Mouse (Mus musculus) heart, postnatal 36 days (tissue): ENCODE results near the gene Noxa1. TPM values are rescaled to one million over a fixed set of nuclear protein-coding genes. Genes with fewer than 3 reads are reported as not detected.

Experiments used
- DNase-seq, 2 experiments: peaks; one replicate each; pipeline ENCODE4 v3.0.0; 2021 to 2022
- intact Hi-C: fragments of 180-260 bp; cut with DNase I; formaldehyde crosslinking; loops from one replicate; pipeline ENCODE4 v1.15.1; 2025
- total RNA-seq, 2 experiments: library from RNA; stranded (reverse); gene quantifications; 2 replicates each; pipeline ENCODE4 v1.2.3; 2021

The Noxa1 gene
- total RNA-seq, result not detected

DNA sequence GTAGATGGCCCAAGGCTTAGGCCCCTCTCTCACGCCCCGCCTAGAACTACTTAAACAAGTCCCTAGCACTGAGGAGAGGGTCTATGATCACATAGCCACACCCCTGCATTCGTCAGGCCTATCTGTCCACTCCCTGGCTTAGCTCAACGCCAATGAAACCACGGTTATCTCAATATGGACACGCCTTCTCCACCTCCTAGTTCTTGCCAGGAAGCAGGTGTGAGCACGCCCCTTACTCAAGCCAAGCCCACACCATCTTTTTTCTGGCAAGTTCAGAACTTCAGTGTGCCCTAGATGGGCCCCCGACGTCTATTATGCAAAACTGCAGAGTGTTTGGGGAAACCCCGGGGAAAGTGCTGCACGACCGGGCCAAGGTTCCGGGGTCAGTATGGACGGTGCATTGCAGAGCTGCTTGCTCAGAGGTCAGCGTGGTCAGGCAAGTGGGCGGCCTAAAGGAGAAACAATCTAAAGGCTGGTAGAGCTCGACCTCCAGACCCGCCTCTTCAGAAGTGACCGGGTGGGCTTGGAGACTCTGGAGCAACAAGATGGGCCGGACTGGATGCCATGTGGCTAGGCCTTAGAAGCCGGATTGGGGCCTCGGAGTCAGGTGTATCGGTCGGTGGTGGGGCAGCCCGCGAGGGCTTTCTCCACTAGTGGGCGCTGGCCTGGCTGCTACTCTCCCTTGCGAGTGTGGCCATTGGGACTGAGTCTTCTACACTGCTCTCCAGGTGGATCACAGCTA is at the start of gene Noxa1:
Gene Noxa1 (minus strand): TSS at position 41 of the 742 bp plus-strand sequence.
- intact Hi-C loops, result no loop called here

DNA sequence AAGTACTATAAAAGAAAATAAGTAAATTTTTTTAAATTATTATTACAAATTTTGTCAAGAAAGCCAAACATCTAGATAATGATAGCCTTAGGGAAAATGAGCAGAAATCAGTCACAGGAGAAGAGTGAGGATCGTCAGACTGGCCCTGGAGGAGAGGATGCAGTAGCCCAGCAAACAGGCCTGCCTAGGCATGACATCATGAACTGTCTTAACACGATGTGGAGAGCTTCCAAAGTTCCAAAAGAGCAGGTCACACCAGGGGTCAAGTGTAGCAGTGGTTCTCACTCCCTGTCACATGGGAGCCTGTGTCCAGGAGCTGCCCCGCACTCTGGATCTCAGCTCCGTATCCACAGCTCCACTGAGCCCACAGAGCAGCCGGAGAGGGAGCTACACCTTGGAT is 47.0 kb upstream of the Noxa1 start:
- DNase-seq, result no peak
- intact Hi-C loops, result loop anchor here (5.0 kb wide), 1 partner anchor 40 kb away; the partner anchor contains the start of gene Nrarp

More for the DNA sequence above, at the start of gene Noxa1:
- no peak for DNase-seq

DNA sequence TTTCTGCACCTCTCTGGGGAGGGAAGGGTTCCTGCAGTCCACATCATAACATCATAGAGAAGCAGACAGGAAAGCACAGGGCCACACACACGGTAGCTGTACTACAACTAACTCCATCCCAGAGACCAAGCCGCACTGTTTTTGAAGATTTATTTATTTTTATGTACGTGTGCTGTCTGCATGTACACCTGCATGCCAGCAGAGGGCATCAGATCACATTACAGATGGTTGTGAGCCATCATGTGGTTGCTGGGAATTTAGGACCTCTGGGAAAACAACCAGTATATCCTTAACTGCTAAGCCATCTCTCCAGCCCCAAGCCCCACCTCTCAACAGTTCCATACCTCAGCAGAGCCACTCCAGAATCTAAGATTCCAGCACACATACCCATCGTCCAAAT is 46.2 kb upstream of the Noxa1 start:
- intact Hi-C loops, result loop anchor here (5.0 kb wide), 1 partner anchor 41 kb away; the partner anchor contains the start of gene Nrarp
- no peak for DNase-seq

DNA sequence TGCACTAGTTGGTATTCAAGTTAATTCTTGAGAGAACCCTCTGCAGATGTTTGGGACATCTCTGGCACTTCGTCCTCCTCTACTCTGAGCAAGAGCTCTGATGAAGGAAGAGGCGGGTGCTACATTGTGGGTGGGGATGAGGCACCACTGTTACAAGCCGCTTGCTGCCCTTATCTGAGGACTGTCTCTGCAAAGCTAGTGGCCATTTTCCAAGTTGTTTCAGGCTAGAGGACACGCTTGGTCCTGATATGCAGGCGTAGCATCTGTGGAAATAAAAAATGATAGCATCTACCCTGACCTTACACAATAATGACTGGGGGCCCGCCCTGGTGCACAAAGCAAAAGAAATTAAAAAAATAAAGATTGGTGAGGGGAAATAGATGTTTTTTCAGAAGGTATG is 42.9 kb upstream of the Noxa1 start:
- DNase-seq, result no peak

DNA sequence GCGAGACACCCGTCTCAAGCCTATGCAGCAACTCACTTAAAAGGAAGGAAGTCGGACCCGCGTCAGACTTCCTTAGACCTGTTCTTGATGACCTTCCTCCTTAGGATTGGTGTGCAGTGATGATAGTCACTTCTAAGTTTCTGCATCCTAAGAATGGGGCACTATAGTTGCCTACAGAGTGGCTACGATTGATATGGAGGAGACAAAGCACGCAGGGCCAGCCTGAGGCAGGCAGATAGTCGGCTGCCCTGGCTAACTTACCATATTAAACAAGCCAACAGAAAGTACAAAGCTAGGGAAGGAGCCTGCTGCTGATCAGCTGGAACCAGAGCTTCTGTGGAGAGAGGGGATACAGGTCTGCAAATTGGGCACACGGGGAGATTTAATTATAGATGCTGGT is 36.7 kb upstream of the Noxa1 start:
- intact Hi-C loops, result no loop called here
- no peak for DNase-seq

More for the DNA sequence above, 42.9 kb upstream of the Noxa1 start:
- intact Hi-C loops, result no loop called here

DNA sequence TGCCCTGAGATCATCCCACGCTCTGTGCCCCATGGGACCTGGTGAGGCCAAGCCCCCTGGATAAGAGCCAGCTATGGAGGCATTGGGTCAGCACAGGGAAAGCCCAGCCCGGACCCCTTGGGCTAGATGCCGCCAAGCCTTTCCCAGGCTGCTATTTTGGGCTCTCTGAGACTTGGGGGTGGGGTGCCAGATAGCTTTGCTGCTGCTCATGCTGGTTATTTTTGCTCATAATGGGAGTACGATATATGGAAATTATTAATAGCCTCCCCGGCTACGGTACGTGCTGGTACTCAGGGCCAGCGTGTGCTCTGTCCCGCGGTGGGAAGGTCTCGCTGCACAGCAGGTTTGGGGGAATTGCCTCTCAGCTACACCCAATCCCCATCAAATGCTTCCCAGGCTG is 33.1 kb upstream of the Noxa1 start:
- intact Hi-C loops, result loop anchor here (5.0 kb wide), 1 partner anchor 164 kb away; no protein-coding TSS in a partner anchor
- DNase-seq, result peak; percentile 34 to 53

DNA sequence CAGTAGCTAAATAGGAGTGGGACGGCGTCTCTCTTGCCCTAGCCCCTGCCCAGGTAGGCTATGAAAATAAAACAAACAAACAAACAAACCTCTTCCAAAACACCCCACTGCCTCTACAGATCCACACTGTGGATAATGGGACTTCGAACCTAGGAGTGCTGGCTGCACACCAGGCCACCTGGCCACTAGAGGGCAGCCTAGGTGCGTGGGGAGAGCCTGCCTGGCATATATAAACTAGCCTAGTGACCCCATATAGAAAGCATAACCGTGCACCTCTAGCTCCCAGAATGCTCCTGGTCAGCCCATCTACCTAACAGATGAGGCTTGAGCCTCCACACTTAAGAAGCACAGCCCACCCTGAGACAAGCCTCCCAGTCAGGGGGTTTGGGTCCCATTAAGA is 32.3 kb upstream of the Noxa1 start:
- intact Hi-C loops, result loop anchor here (1.0 to 5.0 kb wide), 4 partner anchors 30 to 165 kb away; no protein-coding TSS in a partner anchor
- DNase-seq, result peak; percentile 76 to 81

DNA sequence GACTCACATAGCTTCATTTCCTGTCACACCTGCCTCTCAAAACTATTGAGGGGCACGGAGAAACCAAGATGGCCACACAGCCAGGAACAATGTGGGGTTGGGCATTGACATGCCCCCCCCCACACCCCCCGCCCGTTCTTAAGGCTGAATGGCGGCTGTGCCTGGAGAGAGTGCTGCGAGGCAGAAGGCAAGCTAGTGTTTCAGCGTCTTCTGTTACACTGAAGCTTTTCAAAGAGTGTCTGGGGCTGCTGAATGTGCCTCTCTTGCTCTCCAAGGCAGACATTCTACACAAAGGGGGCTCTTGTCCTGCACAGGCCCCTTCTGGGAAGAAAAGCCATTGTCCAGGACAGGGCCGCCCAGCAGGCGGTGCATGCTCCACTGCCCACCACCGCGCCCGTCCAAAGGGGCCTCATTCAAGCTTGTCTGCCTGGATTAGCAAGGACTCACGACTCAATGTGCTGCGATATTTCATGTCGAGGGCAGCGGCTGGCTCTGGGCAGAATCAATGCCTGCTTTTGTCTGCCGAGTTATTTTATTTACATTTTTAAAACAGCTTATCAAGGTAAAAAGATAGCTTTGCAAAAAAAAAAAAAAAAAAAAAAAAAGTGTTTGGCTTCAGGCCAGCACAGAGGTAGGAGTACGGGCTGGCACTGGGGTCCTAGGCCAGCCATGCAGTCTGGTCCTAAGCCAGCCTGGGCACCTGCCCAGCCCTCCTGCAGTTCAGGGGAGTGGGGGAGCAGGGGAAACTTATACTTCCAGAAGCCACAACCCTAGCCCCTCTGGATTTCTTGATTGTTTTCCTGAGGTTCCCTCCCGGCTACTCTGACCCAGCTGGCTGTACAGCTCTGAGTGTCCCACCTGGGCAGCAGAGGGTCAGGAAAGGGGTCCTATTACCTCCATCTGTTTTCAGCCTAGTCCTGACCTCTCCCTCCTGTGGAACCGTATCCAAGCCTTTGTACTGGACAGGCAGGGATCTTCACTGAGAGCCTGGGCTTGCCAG is 31.4 kb upstream of the Noxa1 start:
- intact Hi-C loops, result loop anchor here (1.0 to 5.0 kb wide), 4 partner anchors 31 to 166 kb away; no protein-coding TSS in a partner anchor

DNA sequence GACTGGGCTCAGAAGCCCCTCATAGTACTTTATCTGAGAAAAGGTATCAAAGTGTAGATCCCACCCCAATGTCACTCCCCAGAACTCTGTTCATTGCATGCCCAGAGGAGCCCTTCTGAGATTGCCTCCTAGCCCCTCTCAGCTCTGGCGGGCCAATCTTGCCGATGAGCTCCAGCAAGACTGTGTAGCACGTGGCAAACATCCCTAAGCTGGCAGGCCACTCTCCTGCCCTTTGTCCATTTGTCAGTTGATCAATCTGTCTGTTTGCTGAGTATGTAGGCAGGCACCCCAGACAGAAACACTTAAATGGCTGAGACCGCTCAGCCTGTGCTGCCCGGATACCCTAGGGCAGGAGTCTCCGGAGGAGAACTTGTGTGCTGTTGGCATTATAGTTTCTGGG is 30.2 kb upstream of the Noxa1 start:
- DNase-seq, result no peak
- intact Hi-C loops, result loop anchor here (5.0 kb wide), 1 partner anchor 167 kb away; no protein-coding TSS in a partner anchor

More for the DNA sequence above, 31.4 kb upstream of the Noxa1 start:
- no peak for DNase-seq

DNA sequence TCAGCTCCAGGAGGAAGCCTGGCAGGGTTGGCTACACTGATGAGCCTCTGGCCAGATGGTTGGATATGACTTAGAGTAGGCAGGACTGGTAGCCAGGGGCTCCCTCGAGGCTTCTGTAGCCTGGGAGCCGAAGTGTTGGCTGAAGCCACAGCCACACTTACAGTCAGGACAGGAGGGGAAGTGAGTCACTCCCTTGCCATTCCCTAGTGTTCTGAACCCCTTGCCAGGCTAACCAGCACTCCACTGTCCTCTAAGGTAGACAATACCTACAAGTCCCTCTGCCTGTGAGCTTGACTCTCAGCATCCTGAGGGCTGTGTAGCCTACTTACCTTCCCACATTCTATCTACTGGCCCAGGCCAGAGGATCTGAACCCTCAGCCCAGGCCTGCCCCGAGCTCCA is 29.5 kb upstream of the Noxa1 start:
- intact Hi-C loops, result no loop called here

DNA sequence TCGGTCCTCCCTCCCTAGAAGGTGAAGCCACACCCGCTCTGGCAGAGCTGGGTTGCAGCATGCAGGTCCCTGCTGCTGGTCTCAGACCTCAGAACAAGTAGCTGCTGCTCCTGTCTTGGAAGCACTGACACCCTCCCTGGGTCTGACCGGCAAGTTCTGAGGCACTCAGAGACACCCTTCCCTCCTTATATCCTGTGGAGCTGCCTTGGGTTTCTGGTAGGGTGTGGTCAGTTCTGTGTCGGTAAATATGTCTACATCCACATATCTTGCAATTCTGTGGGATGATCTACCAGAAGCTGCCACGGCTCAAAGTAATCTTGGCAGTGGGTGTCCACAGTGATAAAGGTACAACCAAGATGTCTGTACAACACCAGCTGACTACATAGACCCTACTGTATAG is 28.6 kb upstream of the Noxa1 start:
- no peak for DNase-seq
- intact Hi-C loops, result no loop called here

More for the DNA sequence above, 29.5 kb upstream of the Noxa1 start:
- no peak for DNase-seq

DNA sequence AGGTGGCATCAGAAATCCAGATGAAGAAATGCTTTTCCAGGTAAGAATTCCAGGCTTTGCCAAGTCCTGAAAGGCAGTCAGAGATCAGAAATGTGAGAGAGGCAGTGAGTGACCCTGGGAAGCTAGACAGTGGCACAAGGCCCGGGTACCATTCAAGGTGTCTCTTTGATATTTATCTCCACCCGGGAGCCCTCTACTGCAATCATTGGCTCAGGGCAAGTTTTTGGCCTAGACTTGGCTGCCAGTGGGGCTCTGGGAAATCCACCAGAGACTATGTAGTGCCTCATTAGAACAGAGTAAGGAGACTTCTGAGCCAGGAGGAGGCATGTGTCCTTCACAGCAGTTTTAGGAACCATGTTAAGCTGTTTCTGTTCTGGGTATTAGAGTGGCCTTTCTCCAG is 27.7 kb upstream of the Noxa1 start:
- no peak for DNase-seq
- intact Hi-C loops, result no loop called here

DNA sequence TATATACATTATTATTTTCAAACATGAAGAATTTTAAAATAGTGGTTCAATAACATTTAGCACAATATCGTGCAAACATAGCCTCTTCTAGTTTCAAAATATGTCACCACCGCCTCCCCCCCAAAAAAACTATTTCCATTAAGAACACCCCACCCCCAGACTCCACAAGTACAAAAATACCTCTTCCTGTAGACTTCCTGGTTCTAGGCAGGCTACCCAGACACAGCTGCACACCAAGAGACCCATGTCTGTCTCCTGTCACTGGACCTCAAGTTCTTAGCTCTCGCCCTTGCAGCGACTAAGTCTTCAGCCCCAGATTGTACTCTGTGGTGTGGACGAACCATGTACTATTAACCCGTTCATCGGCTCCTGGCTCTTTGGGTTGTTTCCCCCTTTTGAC is 26.0 kb upstream of the Noxa1 start:
- DNase-seq, result no peak
- intact Hi-C loops, result no loop called here

DNA sequence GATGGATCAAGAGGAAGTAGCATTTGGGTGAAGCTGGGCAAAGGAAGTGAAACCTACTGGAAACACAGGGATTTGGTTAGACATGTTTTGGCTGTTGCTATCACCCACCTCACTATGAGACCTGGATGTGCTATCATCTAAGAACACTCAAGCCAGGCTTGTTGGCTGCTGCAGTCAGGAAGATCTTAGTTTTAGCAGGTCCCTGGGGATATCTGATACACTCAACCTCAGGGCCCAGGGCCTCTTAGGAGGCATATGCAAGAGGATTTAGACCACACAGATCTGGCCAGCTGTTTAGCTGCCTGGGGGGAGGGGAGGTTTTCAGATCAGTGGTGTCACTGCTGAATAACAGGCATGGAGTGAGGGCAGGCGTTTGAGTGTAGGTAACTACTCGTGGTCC is 20.5 kb upstream of the Noxa1 start:
- DNase-seq, result no peak
- intact Hi-C loops, result no loop called here

DNA sequence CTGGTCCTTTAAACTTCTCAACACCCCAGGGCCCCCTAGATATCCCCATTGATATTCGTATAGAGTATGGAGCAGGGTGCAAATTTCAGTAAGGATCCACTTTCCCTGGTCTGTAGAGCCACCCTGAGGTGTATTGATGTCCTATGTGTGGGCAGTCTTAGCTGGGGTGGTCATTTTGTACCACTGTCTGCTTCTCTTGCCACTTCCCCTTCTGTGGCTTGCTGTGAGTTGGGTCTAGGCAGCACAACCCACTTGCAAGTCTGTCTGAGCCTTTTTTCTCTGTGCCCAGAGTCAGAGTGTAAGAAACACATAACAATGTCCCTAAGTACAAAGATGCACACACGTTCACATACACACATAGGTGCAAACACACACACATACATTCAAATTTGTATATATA is 19.4 kb upstream of the Noxa1 start:
- intact Hi-C loops, result no loop called here
- DNase-seq, result no peak

DNA sequence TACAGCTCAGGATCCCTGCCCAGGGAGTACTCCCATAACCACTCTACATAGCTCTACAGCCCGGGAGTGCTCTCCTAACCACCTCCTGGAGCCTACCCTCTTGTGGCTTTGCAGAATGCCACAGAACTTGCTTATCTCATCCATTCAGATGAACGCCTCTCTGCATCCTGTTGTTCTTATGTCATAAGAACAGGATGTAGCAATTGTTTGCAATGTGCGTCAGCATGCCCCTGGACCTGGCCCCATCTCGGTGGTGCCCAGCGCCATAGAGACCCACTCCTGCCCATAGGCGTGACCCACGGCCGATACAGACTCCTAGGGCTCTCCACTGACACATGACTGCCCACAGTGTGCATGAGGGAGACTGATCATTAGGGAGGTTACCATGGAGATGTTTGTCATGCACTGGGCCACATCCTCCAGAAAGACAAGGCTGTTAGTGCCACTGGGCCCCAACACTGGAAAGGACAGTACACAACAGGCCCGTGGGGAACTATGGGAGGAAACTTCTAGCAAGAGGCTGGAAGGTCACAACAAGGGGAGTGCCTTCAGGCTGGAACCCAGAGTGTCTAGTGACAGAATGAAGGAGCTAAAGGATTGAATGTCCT is 16.3 kb upstream of the Noxa1 start:
- intact Hi-C loops, result no loop called here
- peak; percentile 16 to 25 for DNase-seq

DNA sequence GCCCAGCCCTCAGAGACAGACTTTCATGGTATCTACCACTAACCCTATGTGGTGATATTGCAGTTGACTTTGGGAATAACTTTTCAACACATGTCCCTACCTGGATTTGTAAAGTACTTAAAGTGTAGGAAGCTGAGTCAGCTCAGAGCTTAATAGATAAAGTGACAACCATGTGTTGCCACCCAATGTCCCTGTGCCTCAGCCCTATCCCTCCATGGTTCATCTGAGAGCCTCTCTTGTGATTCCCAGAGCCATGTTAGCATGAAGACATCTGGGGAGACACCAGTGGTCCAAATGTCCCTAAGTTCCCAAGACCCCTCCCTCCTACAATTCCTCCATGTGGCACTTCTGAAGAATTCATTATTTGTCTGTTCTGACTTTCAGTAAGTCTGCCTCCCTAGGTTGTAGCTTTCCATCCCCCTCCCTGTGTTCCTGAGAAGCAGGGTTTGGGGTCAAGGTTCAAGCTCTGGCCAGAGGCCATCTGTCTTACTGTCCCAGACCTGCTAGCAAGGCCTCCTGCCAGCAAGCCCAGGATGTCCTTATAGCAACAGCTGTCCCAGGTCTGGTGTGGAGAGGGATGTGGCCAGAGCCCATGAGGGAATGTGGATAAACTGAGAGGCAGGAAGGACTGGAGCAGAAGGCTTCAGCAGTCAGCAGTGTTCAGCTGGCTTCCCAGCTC is 15.7 kb upstream of the Noxa1 start:
- DNase-seq, result peak in 1 of 2 experiments; percentile 30
- intact Hi-C loops, result no loop called here

DNA sequence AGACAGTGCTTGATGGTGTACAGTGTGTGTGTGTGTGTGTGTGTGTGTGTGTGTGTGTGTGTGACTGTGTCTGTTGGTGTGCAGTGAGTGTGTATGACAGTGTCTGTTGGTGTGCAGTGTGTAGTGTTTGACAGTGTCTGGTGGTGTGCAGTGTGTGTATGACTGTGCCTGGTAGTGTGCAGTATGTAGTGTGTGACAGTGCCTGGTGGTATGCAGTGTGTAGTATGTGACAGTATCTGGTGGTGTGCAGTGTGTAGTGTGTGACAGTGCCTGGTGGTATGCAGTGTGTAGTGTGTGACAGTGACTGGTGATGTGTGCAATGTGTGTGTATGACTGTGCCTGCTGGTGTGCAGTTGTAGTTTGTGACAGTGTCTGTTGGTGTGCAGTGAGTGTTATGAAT is 14.5 kb upstream of the Noxa1 start:
- intact Hi-C loops, result no loop called here

DNA sequence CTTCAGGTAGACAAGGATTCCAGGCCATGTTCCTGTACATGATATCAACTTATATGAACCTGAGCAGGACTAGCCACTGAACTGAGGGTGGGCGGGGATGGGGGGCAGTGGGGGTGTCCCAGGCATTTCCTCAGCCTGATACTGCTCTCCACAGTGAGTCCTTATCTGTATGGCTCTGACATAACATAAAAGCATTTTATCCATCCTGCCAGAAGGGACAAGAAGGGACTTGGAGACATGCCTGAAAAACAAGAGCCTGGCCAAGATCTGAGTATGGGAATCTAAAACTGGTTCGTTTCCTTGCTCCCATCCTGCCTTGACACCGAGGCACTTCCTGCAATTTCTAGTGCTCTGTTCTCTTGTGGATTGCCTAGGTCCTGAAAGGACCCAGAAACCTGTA is 11.1 kb upstream of the Noxa1 start:
- intact Hi-C loops, result no loop called here
- DNase-seq, result peak; percentile 11 to 17

More for the DNA sequence above, 14.5 kb upstream of the Noxa1 start:
- DNase-seq, result no peak

DNA sequence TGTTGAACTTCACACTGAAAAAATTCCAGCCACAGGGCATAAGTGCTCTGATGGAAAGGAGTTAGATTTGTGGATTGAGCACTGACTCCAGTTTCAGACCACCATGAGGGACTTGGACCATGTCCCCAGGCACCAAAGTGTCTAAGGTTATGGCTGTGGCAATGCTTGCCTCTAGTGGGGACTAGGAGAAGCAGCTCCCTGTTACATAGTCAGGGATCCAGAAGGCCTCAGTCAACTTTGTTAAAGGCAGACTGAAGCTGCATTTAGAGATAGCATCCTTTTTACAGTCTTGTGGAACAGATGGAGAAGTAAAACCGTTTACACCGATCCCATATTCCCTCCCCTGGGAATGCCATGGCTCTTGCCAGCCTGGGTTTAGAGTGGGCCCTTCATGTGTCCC is 9.2 kb upstream of the Noxa1 start:
- intact Hi-C loops, result no loop called here
- no peak for DNase-seq
